Mouse (Mus musculus): Measurements from ENCODE around the gene Ptpn7.
"Not testable (repeated sequence)": the region's sequence is repeated elsewhere in the genome, so short reads cannot be mapped to it uniquely, and the experiment has no call there.

Ptpn7 gene

GRCm38 (mm10) chr1:135186427-135186826 lies 53.9 kb downstream of the Ptpn7 start:
- DNase-seq (ENCODE audit: low spot score) = no peak

- DNase-seq (ENCODE audit: low spot score) = not testable (repeated sequence)
These were observed 54.5 kb downstream of the Ptpn7 start for GRCm38 (mm10) chr1:135187016-135187415.

GRCm38 (mm10) chr1:135188197-135188596 lies 55.7 kb downstream of the Ptpn7 start:
- no peak for DNase-seq (ENCODE audit: low spot score)

- DNase-seq (ENCODE audit: low spot score) = no peak
These were observed 56.7 kb downstream of the Ptpn7 start for GRCm38 (mm10) chr1:135189186-135189585.

- not testable (repeated sequence) for DNase-seq (ENCODE audit: low spot score)
These were observed 61.8 kb downstream of the Ptpn7 start for GRCm38 (mm10) chr1:135194335-135194734.
